Mouse (Mus musculus) olfactory bulb, adult 2 months (tissue): ENCODE data around the gene Col6a3.

Experiments
- CTCF ChIP-seq: fragments of 200-500 bp; IDR thresholded peaks from 2 replicates; pipeline ENCODE4 v1.5.1; 2012; ENCODE audit warnings: low read depth, mild to moderate bottlenecking, low read length, moderate library complexity; ENCODE audit not compliant: insufficient read depth
- POLR2A ChIP-seq: fragments of 200-500 bp; IDR thresholded peaks from 2 replicates; pipeline ENCODE4 v1.6.1; 2012; ENCODE audit warnings: mild to moderate bottlenecking, low read depth, low read length, moderate library complexity; ENCODE audit not compliant: insufficient read depth

GRCm38 (mm10) chr1:90723325-90723724 is 120.4 kb downstream of the Col6a3 start:
- no peak for TF ChIP-seq CTCF
- no peak for TF ChIP-seq POLR2A
